Mouse (Mus musculus) brain, embryonic 18.5 days (tissue): Measurements from ENCODE around the gene Tanc1.
"Not testable (repeated sequence)": the region's sequence is repeated elsewhere in the genome, so short reads cannot be mapped to it uniquely, and the experiment has no call there.

Experiments
- DNase-seq: peaks from one replicate; pipeline ENCODE4 v3.0.0-alpha.2; 2012; ENCODE audit warnings: low read depth, low spot score

The Tanc1 gene

GRCm38 (mm10) chr2:59611831-59612732 lies at the start of gene Tanc1:
TSS of gene Tanc1 (plus strand) at chr2:59612042.
- DNase-seq, result no peak

GRCm38 (mm10) chr2:59562215-59562614 lies 49.6 kb upstream of the Tanc1 start:
- DNase-seq, result no peak

GRCm38 (mm10) chr2:59562696-59563095 lies 49.1 kb upstream of the Tanc1 start:
- DNase-seq, result no peak

GRCm38 (mm10) chr2:59564029-59564611 lies 47.7 kb upstream of the Tanc1 start:
- DNase-seq, result not testable (repeated sequence)

DNA sequence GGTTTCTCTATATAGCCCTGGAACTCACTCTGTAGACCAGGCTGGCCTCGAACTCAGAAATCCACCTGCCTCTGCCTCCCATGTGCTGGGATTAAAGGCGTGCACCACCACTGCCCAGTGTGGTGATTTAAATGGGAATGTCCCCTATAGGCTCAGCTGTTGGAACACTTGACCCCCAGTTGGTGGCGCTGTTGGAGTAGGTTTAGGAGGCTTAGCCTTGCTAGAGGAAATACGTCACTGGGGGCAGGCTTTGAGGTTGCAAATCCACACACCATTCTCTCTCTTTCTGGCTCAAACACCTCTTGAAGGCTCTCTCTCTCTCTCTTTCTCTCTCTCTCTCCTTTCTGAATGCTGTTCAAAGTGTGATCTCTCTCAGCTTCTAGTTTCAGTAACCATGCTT lies 46.9 kb upstream of the Tanc1 start:
- no peak for DNase-seq

GRCm38 (mm10) chr2:59580939-59581338 lies 30.9 kb upstream of the Tanc1 start:
- DNase-seq, result no peak

DNA sequence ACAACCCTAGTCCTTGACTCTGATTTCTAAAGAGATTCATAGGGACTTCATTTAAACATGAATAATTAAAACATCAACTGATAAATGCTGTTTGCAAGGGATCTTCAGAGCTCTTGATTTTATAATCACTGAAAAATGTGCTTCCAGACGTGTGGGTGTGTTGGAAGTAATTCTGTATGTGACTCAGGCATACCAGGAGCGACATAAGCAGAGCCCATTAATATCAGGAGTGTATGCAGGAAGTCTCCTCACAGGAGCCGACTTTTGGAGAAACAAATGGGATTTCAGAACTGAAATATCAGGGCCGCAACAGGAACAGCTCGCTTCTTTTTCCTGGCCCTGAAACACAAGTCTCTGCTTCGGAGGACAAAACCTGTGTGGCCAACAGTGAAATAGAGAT lies 27.9 kb upstream of the Tanc1 start:
- no peak for DNase-seq

- no peak for DNase-seq
Measured at GRCm38 (mm10) chr2:59587387-59588095, 24.3 kb upstream of the Tanc1 start.

DNA sequence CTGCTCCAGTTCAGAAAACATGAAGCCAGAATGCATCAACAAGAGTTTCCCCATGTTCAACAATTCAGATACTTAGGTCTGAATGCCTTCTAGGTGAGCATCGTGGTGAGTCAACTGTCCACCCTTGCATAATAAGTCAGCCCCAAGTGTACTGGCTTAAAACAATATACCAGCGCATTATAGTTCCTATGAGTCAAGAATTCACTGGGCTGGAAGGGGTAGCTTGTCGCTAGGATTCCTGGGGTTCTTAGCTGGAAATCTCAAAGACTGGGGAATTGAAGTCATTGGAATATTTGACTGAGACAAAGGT lies 23.8 kb upstream of the Tanc1 start:
- DNase-seq, result no peak

DNA sequence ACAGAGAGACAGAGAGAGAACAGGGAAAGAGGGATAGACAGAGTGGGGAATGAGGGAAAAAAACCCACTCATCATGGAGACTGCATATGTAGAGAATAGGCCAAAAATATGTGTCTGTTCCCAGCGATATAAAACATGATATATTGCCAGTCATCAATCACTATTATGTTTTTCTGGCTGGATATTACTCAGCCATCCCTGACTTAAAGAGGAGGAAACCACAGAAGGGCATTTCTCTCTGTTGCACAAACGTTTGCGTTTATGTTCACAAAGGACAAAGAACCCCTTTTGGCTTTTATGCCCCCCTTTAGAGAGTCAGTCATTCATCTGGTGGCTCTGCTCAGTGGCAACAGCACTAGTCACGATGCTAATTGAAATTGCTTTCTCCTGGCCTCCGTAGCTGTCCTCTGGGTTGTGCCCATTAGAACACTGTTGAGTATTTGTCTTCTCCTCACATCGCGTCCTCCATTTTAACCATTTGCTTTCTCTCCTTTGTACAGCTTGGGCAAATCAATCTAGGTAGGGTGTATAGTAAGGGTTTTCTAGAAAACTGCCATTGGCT lies 18.4 kb upstream of the Tanc1 start:
- DNase-seq, result no peak

- no peak for DNase-seq
Measured at GRCm38 (mm10) chr2:59594095-59594494, 17.7 kb upstream of the Tanc1 start.

GRCm38 (mm10) chr2:59596545-59596944 lies 15.3 kb upstream of the Tanc1 start:
- no peak for DNase-seq

GRCm38 (mm10) chr2:59598286-59598685 lies 13.6 kb upstream of the Tanc1 start:
- no peak for DNase-seq

DNA sequence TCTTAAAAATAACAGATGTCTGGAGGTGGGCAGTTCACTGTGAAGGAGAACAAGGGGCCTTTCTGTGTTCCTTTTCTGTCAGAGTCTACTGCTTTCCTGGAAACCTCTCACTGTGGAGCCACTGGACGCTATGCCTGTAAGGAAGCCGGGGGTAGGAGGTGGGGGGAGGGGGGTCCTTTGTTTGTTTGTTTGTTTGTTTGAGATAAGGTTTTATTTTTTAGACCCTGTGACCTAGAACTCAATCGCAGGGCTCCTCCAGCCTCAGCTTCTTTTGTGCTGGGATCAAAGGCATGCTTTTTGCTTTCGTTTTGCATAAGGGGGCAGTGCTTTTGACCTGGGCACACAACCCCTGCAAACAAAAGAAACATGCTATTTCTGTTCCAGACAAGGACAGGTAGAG lies 12.9 kb upstream of the Tanc1 start:
- DNase-seq, result no peak

GRCm38 (mm10) chr2:59599338-59600111 lies 12.3 kb upstream of the Tanc1 start:
- DNase-seq, result no peak

- DNase-seq, result no peak
Measured at GRCm38 (mm10) chr2:59600123-59600840, 11.6 kb upstream of the Tanc1 start.

GRCm38 (mm10) chr2:59600980-59601379 lies 10.9 kb upstream of the Tanc1 start:
- DNase-seq, result no peak

DNA sequence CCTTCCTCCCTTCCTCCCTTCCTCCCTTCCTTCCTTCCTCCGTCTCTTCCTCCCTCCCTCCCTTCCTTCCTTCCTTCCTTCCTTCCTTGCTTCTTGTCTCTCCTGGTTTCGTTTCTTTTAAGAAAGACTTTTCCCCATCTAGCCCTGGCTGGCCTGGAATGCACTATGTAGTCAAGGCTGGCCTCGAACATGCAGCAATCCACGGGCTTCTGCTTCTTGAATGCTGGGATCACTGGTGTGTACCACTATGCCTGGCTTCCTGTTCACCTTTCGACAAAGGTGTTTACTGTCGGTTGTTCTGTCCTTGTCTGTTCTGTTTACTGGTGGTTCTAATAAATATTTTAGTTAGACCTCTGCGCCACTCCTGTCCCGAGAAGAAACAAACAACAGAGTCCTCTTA lies 10.4 kb upstream of the Tanc1 start:
- DNase-seq, result no peak

GRCm38 (mm10) chr2:59608958-59609357 lies 2.9 kb upstream of the Tanc1 start:
- DNase-seq, result no peak

DNA sequence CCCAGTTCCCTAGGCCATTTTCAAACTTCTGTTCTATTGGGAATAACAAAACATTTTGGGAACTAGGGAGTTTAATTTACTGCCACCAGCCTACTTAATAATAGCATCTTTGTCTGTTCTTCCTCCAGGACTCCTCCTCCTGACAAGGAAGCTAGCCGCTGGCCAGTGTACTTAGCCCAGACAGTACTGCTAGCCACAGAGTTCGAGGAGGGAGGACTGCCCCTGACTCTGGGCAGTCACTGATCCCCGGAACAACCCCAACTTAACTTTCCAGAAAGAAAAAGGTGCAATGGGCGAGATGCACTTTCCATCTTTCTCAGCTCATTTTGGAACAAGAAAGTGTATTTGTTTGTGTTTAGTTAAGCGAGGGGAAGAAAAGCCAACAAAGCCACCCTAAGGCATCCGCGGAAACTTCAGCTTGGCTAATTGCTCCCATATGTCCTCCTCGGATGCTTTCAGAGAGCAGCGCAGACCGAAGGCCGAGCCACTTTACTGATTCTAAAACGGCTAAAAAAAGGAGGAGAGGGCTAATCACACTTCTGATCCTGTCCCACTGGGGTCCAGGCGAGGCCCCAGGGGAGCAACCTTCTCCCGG lies 529 bp upstream of the Tanc1 start:
- DNase-seq, result no peak
